Mouse (Mus musculus) embryonic facial prominence, embryonic 14.5 days (tissue): ENCODE results near the gene Noxa1. TPM values are rescaled to one million over a fixed set of nuclear protein-coding genes. Genes with fewer than 3 reads are reported as not detected.

Experiments used
- ATAC-seq: fragments of 200-750 bp; cut with Nextera tagmentation; 2 replicates; pipeline ENCODE4 v1.8.0; 2017; ENCODE audit warnings: low read depth, moderate number of reproducible peaks, moderate TSS enrichment
- DNase-seq: peaks from one replicate; pipeline ENCODE4 v3.0.0-alpha.2; 2015; ENCODE audit warnings: low spot score
- H3K27ac ChIP-seq: fragments of 300-500 bp; sonication (generic); replicated peaks from 2 replicates; pipeline ENCODE4 v1.5.1; 2014; ENCODE audit warnings: low read depth, mild to moderate bottlenecking, low read length, moderate library complexity
- H3K27me3 ChIP-seq: fragments of 300-500 bp; sonication (generic); replicated peaks from 2 replicates; pipeline ENCODE4 v1.6.1; 2014; ENCODE audit warnings: low read length; ENCODE audit not compliant: control insufficient read depth, insufficient read depth
- H3K36me3 ChIP-seq: fragments of 300-500 bp; sonication (generic); 2 replicates; pipeline ENCODE4 v1.6.1; 2014; ENCODE audit warnings: low read length, mixed read lengths; ENCODE audit not compliant: control insufficient read depth, insufficient read depth
- H3K4me1 ChIP-seq: fragments of 300-500 bp; sonication (generic); 2 replicates; pipeline ENCODE4 v1.6.1; 2014; ENCODE audit warnings: antibody characterized with exemption, low read length; ENCODE audit not compliant: control insufficient read depth, insufficient read depth
- H3K4me2 ChIP-seq: fragments of 300-500 bp; sonication (generic); 2 replicates; pipeline ENCODE4 v1.6.1; 2014; ENCODE audit warnings: low read depth, mild to moderate bottlenecking, low read length, moderate library complexity, mixed read lengths
- H3K4me3 ChIP-seq: fragments of 300-500 bp; sonication (generic); 2 replicates; pipeline ENCODE4 v1.5.1; 2014; ENCODE audit warnings: low read depth, mild to moderate bottlenecking, low read length
- H3K9ac ChIP-seq: fragments of 300-500 bp; sonication (generic); 2 replicates; pipeline ENCODE4 v1.6.1; 2014; ENCODE audit warnings: low read depth, mild to moderate bottlenecking, low read length, moderate library complexity, mixed read lengths
- H3K9me3 ChIP-seq: fragments of 300-500 bp; sonication (generic); 2 replicates; pipeline ENCODE4 v1.6.1; 2016; ENCODE audit warnings: low read length; ENCODE audit not compliant: control insufficient read depth
- WGBS: fragments of 180-500 bp; shearing (Covaris S2); extraction: QIAGEN DNeasy Blood & Tissue Kit; methylation state at CpG from one replicate; pipeline ENCODE4 v1.1.7; 2014; 5-methylcytosine and 5-hydroxymethylcytosine counted together
- microRNA-seq: library from miRNA; unstranded; fragments of <30 nt; microRNA quantifications from one replicate; pipeline ENCODE4, GENCODE M21; 2016; ENCODE audit warnings: borderline number of aligned reads
- polyA plus RNA-seq: library from polyadenylated mRNA; unstranded; fragments of >200 nt; fragmentation: Nextera tagmentation; extraction: Ambion mirVana; gene quantifications from 2 replicates; pipeline ENCODE4 v1.2.1, GENCODE M21; 2014

Noxa1 gene
- polyA plus RNA-seq, 1 experiment from 2014 or later: 0.71 TPM

DNA sequence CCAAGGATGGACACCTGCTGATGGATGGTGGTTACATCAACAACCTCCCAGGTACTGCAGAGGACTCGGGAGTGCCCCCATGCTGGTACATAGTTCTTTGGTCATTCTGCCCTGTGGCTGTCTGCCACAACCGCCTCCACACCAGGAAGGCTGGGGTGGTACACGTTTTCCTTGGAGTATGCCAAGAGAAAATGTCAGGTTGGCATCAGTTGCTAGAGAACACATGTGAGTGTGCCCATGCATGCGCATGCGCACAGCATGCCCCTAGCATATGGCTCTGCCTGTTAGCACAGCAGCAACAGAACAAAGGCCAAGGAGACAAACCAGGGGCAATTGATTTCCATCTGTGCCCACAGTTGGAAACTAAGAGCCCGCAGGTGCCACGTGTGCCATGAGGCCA lies 44.0 kb downstream of the Noxa1 start:
- no peak overlapping the region for H3K9ac ChIP-seq
- H3K27me3 ChIP-seq: no peaks in the 10 kb centered on the region
- no peak overlapping the region for H3K27ac ChIP-seq
- 90% methylated on average over 7 of the region's 7 CpGs for WGBS
- no peak overlapping the region for H3K4me2 ChIP-seq
- H3K36me3 ChIP-seq: no peaks in the 10 kb centered on the region
- no peak for DNase-seq
- no peak for ATAC-seq
- H3K9me3 ChIP-seq: no peaks in the 10 kb centered on the region
- H3K4me1 ChIP-seq: peaks cover 11% of the 10 kb centered on the region
- H3K4me3 ChIP-seq: no peak overlapping the region

GRCm38 (mm10) chr2:25040089-25040488 lies 54.9 kb downstream of the Noxa1 start:
- 87% methylated on average over 5 of the region's 5 CpGs for WGBS
- Histone ChIP-seq H3K9me3 (no peaks in the 10 kb centered on the region), H3K36me3 (no peaks in the 10 kb centered on the region), H3K9ac (no peak overlapping the region), H3K27me3 (no peaks in the 10 kb centered on the region), H3K4me2 (no peak overlapping the region), H3K4me1 (no peaks in the 10 kb centered on the region), H3K4me3 (no peak overlapping the region), H3K27ac (no peak overlapping the region)
- no peak for DNase-seq
- no peak for ATAC-seq

Small RNA genes within 50 kb of the gene (microRNA-seq; reads per million reads assigned to microRNA genes)
- gene Gm24328 (not detected), gene Mir7664 (0.50 reads per million)

Other genes starting within 250 kb of the Noxa1 start
- gene Ehmt1, start 175.5 kb downstream of the Noxa1 start, polyA plus RNA-seq: 67.1 and 77.2 TPM in 2 replicates
- gene Arrdc1, start 159.9 kb downstream of the Noxa1 start, polyA plus RNA-seq: 28.2 and 28.4 TPM in 2 replicates
- 18.9 and 20.4 TPM in 2 replicates for gene Zmynd19, start 145.4 kb downstream of the Noxa1 start, polyA plus RNA-seq
- gene Dph7, start 132.7 kb downstream of the Noxa1 start, polyA plus RNA-seq: 24.1 and 27.6 TPM in 2 replicates
- gene Mrpl41, start 120.1 kb downstream of the Noxa1 start, polyA plus RNA-seq: 134 and 137 TPM in 2 replicates
- gene Pnpla7, start 119.1 kb downstream of the Noxa1 start, polyA plus RNA-seq: 8.9 and 9.1 TPM in 2 replicates
- 55.5 and 56.2 TPM in 2 replicates for gene Nsmf, start 40.8 kb downstream of the Noxa1 start, polyA plus RNA-seq
- gene Entpd8, start 14.8 kb downstream of the Noxa1 start, polyA plus RNA-seq: 0.22 TPM in 1 of 2 replicates, not detected in the other
- 16.5 and 20.9 TPM in 2 replicates for gene Nrarp, start 85.6 kb upstream of the Noxa1 start, polyA plus RNA-seq
- 7.5 and 7.8 TPM in 2 replicates for gene Tor4a, start 101.7 kb upstream of the Noxa1 start, polyA plus RNA-seq
- gene Nelfb, start 116.3 kb upstream of the Noxa1 start, polyA plus RNA-seq: 76.8 and 94.4 TPM in 2 replicates
- not detected in 2 replicates for gene Stpg3, start 119.5 kb upstream of the Noxa1 start, polyA plus RNA-seq
- not detected in 2 replicates for gene Fam166a, start 123.6 kb upstream of the Noxa1 start, polyA plus RNA-seq
- 429 and 461 TPM in 2 replicates for gene Tubb4b, start 129.6 kb upstream of the Noxa1 start, polyA plus RNA-seq
- not detected in 2 replicates for gene Slc34a3, start 139.2 kb upstream of the Noxa1 start, polyA plus RNA-seq
- gene Rnf224, start 141.6 kb upstream of the Noxa1 start, polyA plus RNA-seq: not detected in 2 replicates
- 11.8 and 16.3 TPM in 2 replicates for gene Rnf208, start 147.1 kb upstream of the Noxa1 start, polyA plus RNA-seq
- gene Cysrt1, start 147.3 kb upstream of the Noxa1 start, polyA plus RNA-seq: 3.2 and 10.2 TPM in 2 replicates
- 4.5 and 6.1 TPM in 2 replicates for gene AL732309.1, start 151.7 kb upstream of the Noxa1 start, polyA plus RNA-seq
- 16.1 and 16.6 TPM in 2 replicates for gene Tmem203, start 160.3 kb upstream of the Noxa1 start, polyA plus RNA-seq
- gene Tprn, start 167.5 kb upstream of the Noxa1 start, polyA plus RNA-seq: 4.6 and 5.1 TPM in 2 replicates
- 227 and 240 TPM in 2 replicates for gene Ssna1, start 177.3 kb upstream of the Noxa1 start, polyA plus RNA-seq
- 104 and 113 TPM in 2 replicates for gene Anapc2, start 177.3 kb upstream of the Noxa1 start, polyA plus RNA-seq
- not detected in 2 replicates for gene Tmem210, start 193.0 kb upstream of the Noxa1 start, polyA plus RNA-seq
- 2.3 and 5.1 TPM in 2 replicates for gene Lrrc26, start 194.8 kb upstream of the Noxa1 start, polyA plus RNA-seq
- 1.7 and 1.8 TPM in 2 replicates for gene Grin1, start 224.0 kb upstream of the Noxa1 start, polyA plus RNA-seq
- 74.7 and 75.0 TPM in 2 replicates for gene Man1b1, start 237.2 kb upstream of the Noxa1 start, polyA plus RNA-seq